Mouse (Mus musculus): ENCODE data around the gene Znfx1. TPM values are rescaled to one million over a fixed set of nuclear protein-coding genes. Genes with fewer than 3 reads are reported as not detected.

Znfx1 gene
- polyA plus RNA-seq, 1 experiment from 2014 or later, result 4.9 TPM

GRCm38 (mm10) chr2:167059960-167060359, 2.9 kb downstream of the Znfx1 start:
- Histone ChIP-seq H3K9me3 (ENCODE audit: control insufficient read depth, low read length) (no peaks in the 10 kb centered on the region), H3K4me2 (replicated peaks; ENCODE audit: low read depth, low read length) (no peak overlapping the region), H3K27me3 (ENCODE audit: control insufficient read depth, insufficient read depth, low read length) (no peaks in the 10 kb centered on the region), H3K4me3 (ENCODE audit: low read depth, low read length) (no peak overlapping the region), H3K36me3 (ENCODE audit: control insufficient read depth, insufficient read depth, low read length) (peaks cover 12% of the 10 kb centered on the region; the same call in 1 of the 2 replicates), H3K27ac (ENCODE audit: low read depth, low read length) (no peak overlapping the region), H3K9ac (ENCODE audit: low read depth, low read length) (no peak overlapping the region), H3K4me1 (replicated peaks; ENCODE audit: control insufficient read depth, insufficient read depth, low read length) (peaks cover 8% of the 10 kb centered on the region; the same call in 1 of the 2 replicates)
- no peak for ATAC-seq (ENCODE audit: low FRiP score)
- no peak for DNase-seq (ENCODE audit: low spot score)
- WGBS, result 64% methylated on average over 12 of the region's 12 CpGs

- WGBS, result 44% methylated on average over 8 of the region's 8 CpGs
- no peak overlapping the region for H3K4me2 ChIP-seq (replicated peaks; ENCODE audit: low read depth, low read length)
- no peak for DNase-seq (ENCODE audit: low spot score)
- H3K9ac ChIP-seq (ENCODE audit: low read depth, low read length), result no peak overlapping the region
- no peak overlapping the region for H3K4me3 ChIP-seq (ENCODE audit: low read depth, low read length)
- H3K27ac ChIP-seq (ENCODE audit: low read depth, low read length), result no peak overlapping the region
- peaks cover 8% of the 10 kb centered on the region; the same call in 1 of the 2 replicates for H3K36me3 ChIP-seq (ENCODE audit: control insufficient read depth, insufficient read depth, low read length)
- H3K27me3 ChIP-seq (ENCODE audit: control insufficient read depth, insufficient read depth, low read length), result no peaks in the 10 kb centered on the region
- peaks cover 6% of the 10 kb centered on the region; the same call in 1 of the 2 replicates for H3K4me1 ChIP-seq (replicated peaks; ENCODE audit: control insufficient read depth, insufficient read depth, low read length)
- H3K9me3 ChIP-seq (ENCODE audit: control insufficient read depth, low read length), result no peaks in the 10 kb centered on the region
- no peak for ATAC-seq (ENCODE audit: low FRiP score)
Measured at GRCm38 (mm10) chr2:167059536-167059935, 3.3 kb downstream of the Znfx1 start.

GRCm38 (mm10) chr2:167058814-167059387, 3.9 kb downstream of the Znfx1 start:
- no peaks in the 10 kb centered on the region for H3K9me3 ChIP-seq (ENCODE audit: control insufficient read depth, low read length)
- H3K27ac ChIP-seq (ENCODE audit: low read depth, low read length), result 0 out of 2 replicates have a peak overlapping the region, but pooled peaks have one; percentile 17
- peaks cover 6% of the 10 kb centered on the region; the same call in 1 of the 2 replicates for H3K4me1 ChIP-seq (replicated peaks; ENCODE audit: control insufficient read depth, insufficient read depth, low read length)
- 62% methylated on average over 3 of the region's 3 CpGs for WGBS
- ATAC-seq (ENCODE audit: low FRiP score) (no peak), DNase-seq (ENCODE audit: low spot score) (no peak)
- no peaks in the 10 kb centered on the region for H3K27me3 ChIP-seq (ENCODE audit: control insufficient read depth, insufficient read depth, low read length)
- no peak overlapping the region for H3K9ac ChIP-seq (ENCODE audit: low read depth, low read length)
- H3K36me3 ChIP-seq (ENCODE audit: control insufficient read depth, insufficient read depth, low read length), result peaks cover 8% of the 10 kb centered on the region; the same call in 1 of the 2 replicates
- H3K4me2 ChIP-seq (replicated peaks; ENCODE audit: low read depth, low read length), result no peak overlapping the region
- H3K4me3 ChIP-seq (ENCODE audit: low read depth, low read length), result no peak overlapping the region

GRCm38 (mm10) chr2:167058201-167058600, 4.6 kb downstream of the Znfx1 start:
- DNase-seq (ENCODE audit: low spot score), result no peak
- Histone ChIP-seq H3K36me3 (ENCODE audit: control insufficient read depth, insufficient read depth, low read length) (peaks cover 8% of the 10 kb centered on the region; the same call in 1 of the 2 replicates), H3K4me1 (replicated peaks; ENCODE audit: control insufficient read depth, insufficient read depth, low read length) (peaks cover 6% of the 10 kb centered on the region; the same call in 1 of the 2 replicates), H3K4me3 (ENCODE audit: low read depth, low read length) (no peak overlapping the region), H3K9me3 (ENCODE audit: control insufficient read depth, low read length) (no peaks in the 10 kb centered on the region), H3K27ac (ENCODE audit: low read depth, low read length) (no peak overlapping the region), H3K4me2 (replicated peaks; ENCODE audit: low read depth, low read length) (no peak overlapping the region), H3K27me3 (ENCODE audit: control insufficient read depth, insufficient read depth, low read length) (no peaks in the 10 kb centered on the region), H3K9ac (ENCODE audit: low read depth, low read length) (no peak overlapping the region)
- 77% methylated on average over 3 of the region's 3 CpGs for WGBS
- no peak for ATAC-seq (ENCODE audit: low FRiP score)

GRCm38 (mm10) chr2:167056942-167057323, 5.9 kb downstream of the Znfx1 start:
- Histone ChIP-seq H3K9ac (ENCODE audit: low read depth, low read length) (no peak overlapping the region), H3K27me3 (ENCODE audit: control insufficient read depth, insufficient read depth, low read length) (no peaks in the 10 kb centered on the region), H3K9me3 (ENCODE audit: control insufficient read depth, low read length) (no peaks in the 10 kb centered on the region), H3K4me3 (ENCODE audit: low read depth, low read length) (no peak overlapping the region), H3K4me1 (replicated peaks; ENCODE audit: control insufficient read depth, insufficient read depth, low read length) (peaks cover 6% of the 10 kb centered on the region; the same call in 1 of the 2 replicates), H3K36me3 (ENCODE audit: control insufficient read depth, insufficient read depth, low read length) (peaks cover 8% of the 10 kb centered on the region; the same call in 1 of the 2 replicates), H3K27ac (ENCODE audit: low read depth, low read length) (no peak overlapping the region), H3K4me2 (replicated peaks; ENCODE audit: low read depth, low read length) (no peak overlapping the region)
- DNase-seq (ENCODE audit: low spot score) (no peak), ATAC-seq (ENCODE audit: low FRiP score) (no peak)
- 89% methylated on average over 5 of the region's 5 CpGs for WGBS

- H3K4me3 ChIP-seq (ENCODE audit: low read depth, low read length), result no peak overlapping the region
- peaks cover 1% of the 10 kb centered on the region; the same call in 1 of the 2 replicates for H3K4me1 ChIP-seq (replicated peaks; ENCODE audit: control insufficient read depth, insufficient read depth, low read length)
- 96% methylated on average over 15 of the region's 15 CpGs for WGBS
- DNase-seq (ENCODE audit: low spot score), result no peak
- no peak overlapping the region for H3K4me2 ChIP-seq (replicated peaks; ENCODE audit: low read depth, low read length)
- H3K27me3 ChIP-seq (ENCODE audit: control insufficient read depth, insufficient read depth, low read length), result no peaks in the 10 kb centered on the region
- H3K27ac ChIP-seq (ENCODE audit: low read depth, low read length), result no peak overlapping the region
- H3K36me3 ChIP-seq (ENCODE audit: control insufficient read depth, insufficient read depth, low read length), result peaks cover 8% of the 10 kb centered on the region; the same call in 1 of the 2 replicates
- ATAC-seq (ENCODE audit: low FRiP score), result no peak
- H3K9ac ChIP-seq (ENCODE audit: low read depth, low read length), result no peak overlapping the region
- H3K9me3 ChIP-seq (ENCODE audit: control insufficient read depth, low read length), result no peaks in the 10 kb centered on the region
Measured at GRCm38 (mm10) chr2:167056210-167056941, 6.4 kb downstream of the Znfx1 start.

GRCm38 (mm10) chr2:167055386-167055785, 7.4 kb downstream of the Znfx1 start:
- Histone ChIP-seq H3K4me1 (replicated peaks; ENCODE audit: control insufficient read depth, insufficient read depth, low read length) (no peaks in the 10 kb centered on the region), H3K9ac (ENCODE audit: low read depth, low read length) (no peak overlapping the region), H3K4me3 (ENCODE audit: low read depth, low read length) (no peak overlapping the region), H3K27me3 (ENCODE audit: control insufficient read depth, insufficient read depth, low read length) (no peaks in the 10 kb centered on the region), H3K9me3 (ENCODE audit: control insufficient read depth, low read length) (no peaks in the 10 kb centered on the region), H3K36me3 (ENCODE audit: control insufficient read depth, insufficient read depth, low read length) (peaks cover 8% of the 10 kb centered on the region; the same call in 1 of the 2 replicates), H3K4me2 (replicated peaks; ENCODE audit: low read depth, low read length) (no peak overlapping the region), H3K27ac (ENCODE audit: low read depth, low read length) (no peak overlapping the region)
- 93% methylated on average over 15 of the region's 15 CpGs for WGBS
- DNase-seq (ENCODE audit: low spot score), result no peak
- ATAC-seq (ENCODE audit: low FRiP score), result no peak

GRCm38 (mm10) chr2:167053127-167053844, 9.5 kb downstream of the Znfx1 start:
- no peak overlapping the region for H3K27ac ChIP-seq (ENCODE audit: low read depth, low read length)
- H3K36me3 ChIP-seq (ENCODE audit: control insufficient read depth, insufficient read depth, low read length), result peaks cover 15% of the 10 kb centered on the region
- no peak overlapping the region for H3K4me2 ChIP-seq (replicated peaks; ENCODE audit: low read depth, low read length)
- H3K9me3 ChIP-seq (ENCODE audit: control insufficient read depth, low read length), result no peaks in the 10 kb centered on the region
- H3K4me1 ChIP-seq (replicated peaks; ENCODE audit: control insufficient read depth, insufficient read depth, low read length), result no peaks in the 10 kb centered on the region
- H3K4me3 ChIP-seq (ENCODE audit: low read depth, low read length), result no peak overlapping the region
- DNase-seq (ENCODE audit: low spot score), result no peak
- no peak overlapping the region for H3K9ac ChIP-seq (ENCODE audit: low read depth, low read length)
- H3K27me3 ChIP-seq (ENCODE audit: control insufficient read depth, insufficient read depth, low read length), result no peaks in the 10 kb centered on the region
- 73% methylated on average over 9 of the region's 9 CpGs for WGBS
- ATAC-seq (ENCODE audit: low FRiP score), result no peak
